Mouse (Mus musculus) hindlimb bud, embryonic 11.5 days (tissue): Measurements from ENCODE around the gene Zscan12.

Experiments used
- DNase-seq: peaks from one replicate; pipeline ENCODE4 v3.0.0-alpha.2; 2012; ENCODE audit warnings: low read depth, low spot score; ENCODE audit errors: extremely low spot score

Zscan12 gene

GRCm38 (mm10) chr13:21401636-21402286 lies 39.1 kb downstream of the Zscan12 start:
- peak; percentile 8 for DNase-seq

- DNase-seq, result peak; percentile 18
These were observed 39.7 kb downstream of the Zscan12 start, which contains the start of gene Zkscan3 for GRCm38 (mm10) chr13:21402287-21402846. Gene Zkscan3 (minus strand): TSS chr13:21402755.

GRCm38 (mm10) chr13:21402848-21403247 lies 40.2 kb downstream of the Zscan12 start:
- no peak for DNase-seq

- DNase-seq, result no peak
These were observed 44.7 kb downstream of the Zscan12 start for GRCm38 (mm10) chr13:21407341-21407740.

- DNase-seq, result peak; percentile 56
These were observed 45.6 kb downstream of the Zscan12 start for GRCm38 (mm10) chr13:21407969-21408804.

- DNase-seq, result no peak
These were observed 46.3 kb downstream of the Zscan12 start for GRCm38 (mm10) chr13:21408805-21409459.

GRCm38 (mm10) chr13:21414231-21415212 lies 51.9 kb downstream of the Zscan12 start:
- no peak for DNase-seq

- DNase-seq, result no peak
These were observed 52.6 kb downstream of the Zscan12 start for GRCm38 (mm10) chr13:21415266-21415665.

- no peak for DNase-seq
These were observed 53.1 kb downstream of the Zscan12 start for GRCm38 (mm10) chr13:21415750-21416149.

- no peak for DNase-seq
These were observed 54.8 kb downstream of the Zscan12 start for GRCm38 (mm10) chr13:21417298-21418010.

- no peak for DNase-seq
These were observed 56.2 kb downstream of the Zscan12 start for GRCm38 (mm10) chr13:21418865-21419264.
